Mouse (Mus musculus) lung, embryonic 15.5 days (tissue): ENCODE data around the gene P2ry13. TPM values are rescaled to one million over a fixed set of nuclear protein-coding genes. Genes with fewer than 3 reads are reported as not detected.

Experiments used
- ATAC-seq: fragments of 200-750 bp; cut with Nextera tagmentation; 2 replicates; pipeline ENCODE4 v1.8.0; 2017; ENCODE audit warnings: moderate number of reproducible peaks, borderline replicate concordance; ENCODE audit not compliant: low FRiP score, low TSS enrichment; ENCODE audit errors: extremely low read depth
- H3K27ac ChIP-seq: fragments of 300-500 bp; sonication (generic); 2 replicates; pipeline ENCODE4 v1.5.1; 2015; ENCODE audit warnings: moderate library complexity, mild to moderate bottlenecking, inconsistent platforms
- H3K27me3 ChIP-seq: fragments of 300-500 bp; sonication (generic); 2 replicates; pipeline ENCODE4 v1.6.1; 2015; ENCODE audit warnings: inconsistent platforms
- H3K36me3 ChIP-seq: fragments of 300-500 bp; sonication (generic); 2 replicates; pipeline ENCODE4 v1.6.1; 2015; ENCODE audit warnings: inconsistent platforms
- H3K4me1 ChIP-seq: fragments of 300-500 bp; sonication (generic); 2 replicates; pipeline ENCODE4 v1.6.1; 2015; ENCODE audit warnings: inconsistent platforms
- H3K4me2 ChIP-seq: fragments of 300-500 bp; sonication (generic); 2 replicates; pipeline ENCODE4 v1.6.1; 2015; ENCODE audit warnings: inconsistent platforms, mild to moderate bottlenecking, moderate library complexity
- H3K4me3 ChIP-seq: fragments of 300-500 bp; sonication (generic); 2 replicates; pipeline ENCODE4 v1.5.1; 2015; ENCODE audit warnings: mild to moderate bottlenecking, inconsistent platforms
- H3K9ac ChIP-seq: fragments of 300-500 bp; sonication (generic); 2 replicates; pipeline ENCODE4 v1.6.1; 2015; ENCODE audit warnings: inconsistent platforms
- H3K9me3 ChIP-seq: fragments of 300-500 bp; sonication (generic); 2 replicates; pipeline ENCODE4 v1.6.1; 2016; ENCODE audit warnings: inconsistent platforms
- WGBS: fragments of 180-500 bp; shearing (Covaris S2); methylation state at CpG from one replicate; pipeline ENCODE4 v1.1.7; 2015; 5-methylcytosine and 5-hydroxymethylcytosine counted together
- polyA plus RNA-seq: library from polyadenylated mRNA; unstranded; fragments of >200 nt; fragmentation: Nextera tagmentation; extraction: Ambion mirVana; gene quantifications from 2 replicates; pipeline ENCODE4 v1.2.1, GENCODE M21; 2015

The P2ry13 gene
- polyA plus RNA-seq, 1 experiment from 2014 or later = 1.6 TPM

- H3K36me3 ChIP-seq = no peaks in the 10 kb centered on the region
- no peak overlapping the region for H3K4me3 ChIP-seq
- ATAC-seq = no peak
- no peak overlapping the region for H3K27ac ChIP-seq
- 80% methylated on average over 10 of the region's 10 CpGs for WGBS
- no peak overlapping the region for H3K4me2 ChIP-seq
- no peaks in the 10 kb centered on the region for H3K27me3 ChIP-seq
- no peak overlapping the region for H3K9ac ChIP-seq
- no peaks in the 10 kb centered on the region for H3K4me1 ChIP-seq
- H3K9me3 ChIP-seq = no peaks in the 10 kb centered on the region
These were observed 6.5 kb upstream of the P2ry13 start for GRCm38 (mm10) chr3:59217211-59217610.

- Histone ChIP-seq H3K4me1 (peaks cover 3% of the 10 kb centered on the region; the same call in 1 of the 2 replicates), H3K9ac (no peak overlapping the region), H3K27ac (no peak overlapping the region), H3K4me3 (no peak overlapping the region), H3K4me2 (no peak overlapping the region), H3K27me3 (no peaks in the 10 kb centered on the region), H3K36me3 (no peaks in the 10 kb centered on the region), H3K9me3 (no peaks in the 10 kb centered on the region)
- ATAC-seq = no peak
These were observed 1.7 kb upstream of the P2ry13 start for GRCm38 (mm10) chr3:59212404-59212803.

- Histone ChIP-seq H3K9me3 (no peaks in the 10 kb centered on the region), H3K27me3 (no peaks in the 10 kb centered on the region), H3K4me3 (no peak overlapping the region), H3K36me3 (no peaks in the 10 kb centered on the region), H3K4me1 (peaks cover 3% of the 10 kb centered on the region; the same call in 1 of the 2 replicates), H3K9ac (no peak overlapping the region), H3K27ac (no peak overlapping the region), H3K4me2 (no peak overlapping the region)
- no peak for ATAC-seq
- 82% methylated on average over 8 of the region's 8 CpGs for WGBS
These were observed 1.1 kb upstream of the P2ry13 start for GRCm38 (mm10) chr3:59211784-59212183.

GRCm38 (mm10) chr3:59210089-59210488, 593 bp downstream of the P2ry13 start:
- Histone ChIP-seq H3K9ac (no peak overlapping the region), H3K4me3 (no peak overlapping the region), H3K4me2 (no peak overlapping the region), H3K27ac (no peak overlapping the region), H3K9me3 (no peaks in the 10 kb centered on the region), H3K27me3 (no peaks in the 10 kb centered on the region), H3K36me3 (no peaks in the 10 kb centered on the region), H3K4me1 (peaks cover 9% of the 10 kb centered on the region)
- no peak for ATAC-seq
- WGBS = 57% methylated on average over 8 of the region's 8 CpGs

- Histone ChIP-seq H3K4me1 (peaks cover 20% of the 10 kb centered on the region), H3K4me3 (no peak overlapping the region), H3K9me3 (no peaks in the 10 kb centered on the region), H3K36me3 (no peaks in the 10 kb centered on the region), H3K4me2 (no peak overlapping the region), H3K27ac (no peak overlapping the region), H3K27me3 (no peaks in the 10 kb centered on the region), H3K9ac (no peak overlapping the region)
- WGBS = 60% methylated on average over 4 of the region's 4 CpGs
- peak; percentile 27; the same call in 1 of the 2 replicates for ATAC-seq
These were observed 1.8 kb downstream of the P2ry13 start for GRCm38 (mm10) chr3:59208650-59209548.

GRCm38 (mm10) chr3:59205941-59206340, 4.7 kb downstream of the P2ry13 start:
- no peaks in the 10 kb centered on the region for H3K9me3 ChIP-seq
- no peak overlapping the region for H3K9ac ChIP-seq
- no peaks in the 10 kb centered on the region for H3K27me3 ChIP-seq
- WGBS = 79% methylated on average over 4 of the region's 4 CpGs
- peaks cover 21% of the 10 kb centered on the region for H3K4me1 ChIP-seq
- H3K4me3 ChIP-seq = no peak overlapping the region
- no peaks in the 10 kb centered on the region for H3K36me3 ChIP-seq
- no peak overlapping the region for H3K4me2 ChIP-seq
- ATAC-seq = no peak
- no peak overlapping the region for H3K27ac ChIP-seq

- WGBS = 29% methylated on average over 11 of the region's 11 CpGs
- Histone ChIP-seq H3K9me3 (no peaks in the 10 kb centered on the region), H3K27me3 (no peaks in the 10 kb centered on the region), H3K4me1 (peaks cover 21% of the 10 kb centered on the region), H3K4me2 (no peak overlapping the region), H3K4me3 (no peak overlapping the region), H3K36me3 (no peaks in the 10 kb centered on the region), H3K27ac (peak overlapping the region; percentile 63; the same call in 1 of the 2 replicates), H3K9ac (no peak overlapping the region)
- ATAC-seq = peak; percentile 16; the same call in 1 of the 2 replicates
These were observed 5.8 kb downstream of the P2ry13 start for GRCm38 (mm10) chr3:59204719-59205503.

- peaks cover 21% of the 10 kb centered on the region for H3K4me1 ChIP-seq
- H3K36me3 ChIP-seq = no peaks in the 10 kb centered on the region
- no peak overlapping the region for H3K4me3 ChIP-seq
- peak; percentile 60; the same call in 1 of the 2 replicates for ATAC-seq
- no peak overlapping the region for H3K9ac ChIP-seq
- no peaks in the 10 kb centered on the region for H3K9me3 ChIP-seq
- 45% methylated on average over 8 of the region's 8 CpGs for WGBS
- peak overlapping the region; percentile 63 for H3K27ac ChIP-seq
- no peaks in the 10 kb centered on the region for H3K27me3 ChIP-seq
- H3K4me2 ChIP-seq = no peak overlapping the region
These were observed 6.7 kb downstream of the P2ry13 start for GRCm38 (mm10) chr3:59203802-59204520.

- no peak overlapping the region for H3K4me2 ChIP-seq
- no peaks in the 10 kb centered on the region for H3K9me3 ChIP-seq
- H3K27ac ChIP-seq = no peak overlapping the region
- no peak for ATAC-seq
- no peak overlapping the region for H3K4me3 ChIP-seq
- WGBS = 71% methylated on average over 4 of the region's 4 CpGs
- no peak overlapping the region for H3K9ac ChIP-seq
- H3K36me3 ChIP-seq = no peaks in the 10 kb centered on the region
- no peaks in the 10 kb centered on the region for H3K27me3 ChIP-seq
- no peaks in the 10 kb centered on the region for H3K4me1 ChIP-seq
These were observed 13.2 kb downstream of the P2ry13 start for GRCm38 (mm10) chr3:59197329-59197948.

GRCm38 (mm10) chr3:59194938-59195337, 15.7 kb downstream of the P2ry13 start, which contains the start of gene Gpr87:
Gene Gpr87 (minus strand): TSS chr3:59195104.
- H3K4me3 ChIP-seq = no peak within 1 kb of the TSS
- no peak for ATAC-seq
- H3K4me2 ChIP-seq = no peak within 1 kb of the TSS
- no peak within 1 kb of the TSS for H3K27ac ChIP-seq
- no peaks in the 10 kb centered on the region for H3K27me3 ChIP-seq
- no peaks in the 10 kb centered on the region for H3K36me3 ChIP-seq
- H3K9ac ChIP-seq = no peak within 1 kb of the TSS
- no peaks in the 10 kb centered on the region for H3K4me1 ChIP-seq
- WGBS = 75% methylated on average over 7 of the region's 7 CpGs
- H3K9me3 ChIP-seq = no peaks in the 10 kb centered on the region

- no peaks in the 10 kb centered on the region for H3K36me3 ChIP-seq
- no peaks in the 10 kb centered on the region for H3K9me3 ChIP-seq
- ATAC-seq = no peak
- no peak overlapping the region for H3K9ac ChIP-seq
- no peak overlapping the region for H3K4me3 ChIP-seq
- no peaks in the 10 kb centered on the region for H3K27me3 ChIP-seq
- no peaks in the 10 kb centered on the region for H3K4me1 ChIP-seq
- H3K27ac ChIP-seq = no peak overlapping the region
- 86% methylated on average over 7 of the region's 7 CpGs for WGBS
- H3K4me2 ChIP-seq = no peak overlapping the region
These were observed 16.6 kb downstream of the P2ry13 start for GRCm38 (mm10) chr3:59194099-59194498.
